Mouse (Mus musculus) brain, embryonic 14.5 days (tissue): ENCODE measurements around the gene Cox16. TPM values are rescaled to one million over a fixed set of nuclear protein-coding genes. Genes with fewer than 3 reads are reported as not detected.

Experiments used
- DNase-seq: peaks from one replicate; pipeline ENCODE4 v3.0.0-alpha.2; 2011; ENCODE audit warnings: low read depth
- CTCF ChIP-seq: fragments of 200-500 bp; IDR thresholded peaks from 2 replicates; pipeline ENCODE4 v1.5.1; 2012; ENCODE audit warnings: inconsistent platforms, mild to moderate bottlenecking, moderate library complexity, borderline replicate concordance; ENCODE audit not compliant: insufficient read depth, insufficient read length; ENCODE audit errors: extremely low read depth
- POLR2A ChIP-seq: fragments of 200-500 bp; IDR thresholded peaks from 2 replicates; pipeline ENCODE4 v1.6.1; 2012; ENCODE audit warnings: mild to moderate bottlenecking, inconsistent platforms, borderline replicate concordance; ENCODE audit not compliant: poor library complexity, insufficient read depth, insufficient read length, severe bottlenecking; ENCODE audit errors: extremely low read depth
- polyA plus RNA-seq: library from polyadenylated mRNA; depleted of rRNA; stranded (reverse); fragments of >200 nt; gene quantifications from 2 replicates; pipeline ENCODE4 v1.2.3, GENCODE M21; 2012; rRNA removed

The Cox16 gene
- polyA plus RNA-seq, 1 experiment, result 77.7 TPM

GRCm38 (mm10) chr12:81333841-81334240, 151.1 kb downstream of the Cox16 start:
- TF ChIP-seq POLR2A, result no peak
- no peak for TF ChIP-seq CTCF
- DNase-seq, result no peak

GRCm38 (mm10) chr12:81332875-81333421, 152.0 kb downstream of the Cox16 start, which contains the start of gene Slc8a3:
TSS of gene Slc8a3 (minus strand) at chr12:81333180.
- peak; percentile 83 for DNase-seq
- TF ChIP-seq POLR2A (0 out of 2 replicates have a peak, but pooled peaks have one; percentile 13), CTCF (no peak)

- no peak for TF ChIP-seq CTCF
- TF ChIP-seq POLR2A, result no peak
- peak; percentile 93 for DNase-seq
Measured at GRCm38 (mm10) chr12:81331937-81332874, 152.7 kb downstream of the Cox16 start.

- TF ChIP-seq POLR2A (no peak), CTCF (no peak)
- peak; percentile 18 for DNase-seq
Measured at GRCm38 (mm10) chr12:81331046-81331638, 153.8 kb downstream of the Cox16 start.

GRCm38 (mm10) chr12:81324991-81325390, 159.9 kb downstream of the Cox16 start:
- TF ChIP-seq POLR2A, result no peak
- TF ChIP-seq CTCF, result no peak
- DNase-seq, result no peak

- TF ChIP-seq POLR2A, result no peak
- no peak for TF ChIP-seq CTCF
- DNase-seq, result peak; percentile 4
Measured at GRCm38 (mm10) chr12:81324116-81324515, 160.8 kb downstream of the Cox16 start.

GRCm38 (mm10) chr12:81321021-81321420, 163.9 kb downstream of the Cox16 start:
- TF ChIP-seq CTCF (no peak), POLR2A (no peak)
- DNase-seq, result peak; percentile 52

GRCm38 (mm10) chr12:81317811-81318210, 167.1 kb downstream of the Cox16 start:
- TF ChIP-seq CTCF, result no peak
- DNase-seq, result no peak

- DNase-seq, result peak; percentile 17
- no peak for TF ChIP-seq POLR2A
- no peak for TF ChIP-seq CTCF
Measured at GRCm38 (mm10) chr12:81315953-81316352, 169.0 kb downstream of the Cox16 start.

Other genes with a start within 250 kb of the Cox16 start
- 6.2 and 11.7 TPM in 2 replicates for gene Slc8a3, start 151.9 kb downstream of the Cox16 start, polyA plus RNA-seq
- 0.97 and 1.6 TPM in 2 replicates for gene Gm4787, start 105.7 kb downstream of the Cox16 start, polyA plus RNA-seq
- gene Adam4, start 63.2 kb downstream of the Cox16 start, polyA plus RNA-seq, result 1.00 and 1.7 TPM in 2 replicates
- 18.5 and 27.6 TPM in 2 replicates for gene Gm20498, start 47.8 kb upstream of the Cox16 start, polyA plus RNA-seq
- gene Synj2bp, start 47.8 kb upstream of the Cox16 start, polyA plus RNA-seq, result 21.8 and 21.9 TPM in 2 replicates
- gene Adam21, start 83.3 kb upstream of the Cox16 start, polyA plus RNA-seq, result 0.35 and 0.48 TPM in 2 replicates
- 32.7 and 41.0 TPM in 2 replicates for gene Med6, start 109.9 kb upstream of the Cox16 start, polyA plus RNA-seq
- gene Ttc9, start 146.1 kb upstream of the Cox16 start, polyA plus RNA-seq, result 14.0 and 20.2 TPM in 2 replicates